Mouse (Mus musculus) spleen, adult 2 months (tissue): Measurements from ENCODE around the gene Prpsap1.

Source experiments
- CTCF ChIP-seq: fragments of 200-500 bp; IDR thresholded peaks from 2 replicates; pipeline ENCODE4 v1.5.1; 2011; ENCODE audit warnings: mild to moderate bottlenecking, inconsistent platforms; ENCODE audit not compliant: insufficient read depth, insufficient read length, insufficient replicate concordance; ENCODE audit errors: extremely low read depth
- POLR2A ChIP-seq: fragments of 200-500 bp; IDR thresholded peaks from 2 replicates; pipeline ENCODE4 v1.6.1; 2011; ENCODE audit warnings: low read depth, low read length, inconsistent platforms

GRCm38 (mm10) chr11:116481776-116482175 lies 12.2 kb downstream of the Prpsap1 start:
- no peak for TF ChIP-seq CTCF
- no peak for TF ChIP-seq POLR2A
